Mouse (Mus musculus) cerebellum, adult 11 months (tissue): ENCODE results near the gene Fam129a.
"Not testable (repeated sequence)": the region's sequence is repeated elsewhere in the genome, so short reads cannot be mapped to it uniquely, and the experiment has no call there.

Source experiments
- DNase-seq: peaks from one replicate; pipeline ENCODE4 v3.0.0; 2022

Fam129a gene

GRCm38 (mm10) chr1:151667351-151668074, 96.5 kb downstream of the Fam129a start:
- no peak for DNase-seq

- no peak for DNase-seq
These were observed 99.1 kb downstream of the Fam129a start for GRCm38 (mm10) chr1:151670006-151670591.

- no peak for DNase-seq
These were observed 104.7 kb downstream of the Fam129a start for GRCm38 (mm10) chr1:151675684-151676083.

- DNase-seq = no peak
These were observed 106.3 kb downstream of the Fam129a start for GRCm38 (mm10) chr1:151677185-151677809.

GRCm38 (mm10) chr1:151677975-151678374, 107.0 kb downstream of the Fam129a start:
- DNase-seq = no peak

GRCm38 (mm10) chr1:151679153-151679552, 108.2 kb downstream of the Fam129a start:
- DNase-seq = no peak

GRCm38 (mm10) chr1:151679883-151680613, 109.1 kb downstream of the Fam129a start:
- DNase-seq = no peak

- no peak for DNase-seq
These were observed 110.0 kb downstream of the Fam129a start for GRCm38 (mm10) chr1:151680971-151681370.

GRCm38 (mm10) chr1:151682896-151683295, 111.9 kb downstream of the Fam129a start:
- no peak for DNase-seq

- DNase-seq = no peak
These were observed 113.5 kb downstream of the Fam129a start for GRCm38 (mm10) chr1:151684451-151684892.

- no peak for DNase-seq
These were observed 114.0 kb downstream of the Fam129a start for GRCm38 (mm10) chr1:151684978-151685377.

- no peak for DNase-seq
These were observed 114.8 kb downstream of the Fam129a start for GRCm38 (mm10) chr1:151685666-151686309.

GRCm38 (mm10) chr1:151686696-151687095, 115.7 kb downstream of the Fam129a start:
- no peak for DNase-seq

- DNase-seq = no peak
These were observed 118.0 kb downstream of the Fam129a start for GRCm38 (mm10) chr1:151689032-151689431.

GRCm38 (mm10) chr1:151689561-151689960, 118.6 kb downstream of the Fam129a start:
- DNase-seq = no peak

- no peak for DNase-seq
These were observed 119.1 kb downstream of the Fam129a start for GRCm38 (mm10) chr1:151690061-151690460.

GRCm38 (mm10) chr1:151690583-151691193, 119.7 kb downstream of the Fam129a start:
- no peak for DNase-seq

GRCm38 (mm10) chr1:151692867-151693266, 121.9 kb downstream of the Fam129a start:
- DNase-seq = not testable (repeated sequence)

- DNase-seq = no peak
These were observed 125.8 kb downstream of the Fam129a start for GRCm38 (mm10) chr1:151696751-151697150.

- no peak for DNase-seq
These were observed 127.1 kb downstream of the Fam129a start for GRCm38 (mm10) chr1:151697901-151698641.

- DNase-seq = no peak
These were observed 128.4 kb downstream of the Fam129a start for GRCm38 (mm10) chr1:151699363-151699762.

GRCm38 (mm10) chr1:151702816-151703215, 131.8 kb downstream of the Fam129a start:
- DNase-seq = no peak
